In the genomic region with DNA sequence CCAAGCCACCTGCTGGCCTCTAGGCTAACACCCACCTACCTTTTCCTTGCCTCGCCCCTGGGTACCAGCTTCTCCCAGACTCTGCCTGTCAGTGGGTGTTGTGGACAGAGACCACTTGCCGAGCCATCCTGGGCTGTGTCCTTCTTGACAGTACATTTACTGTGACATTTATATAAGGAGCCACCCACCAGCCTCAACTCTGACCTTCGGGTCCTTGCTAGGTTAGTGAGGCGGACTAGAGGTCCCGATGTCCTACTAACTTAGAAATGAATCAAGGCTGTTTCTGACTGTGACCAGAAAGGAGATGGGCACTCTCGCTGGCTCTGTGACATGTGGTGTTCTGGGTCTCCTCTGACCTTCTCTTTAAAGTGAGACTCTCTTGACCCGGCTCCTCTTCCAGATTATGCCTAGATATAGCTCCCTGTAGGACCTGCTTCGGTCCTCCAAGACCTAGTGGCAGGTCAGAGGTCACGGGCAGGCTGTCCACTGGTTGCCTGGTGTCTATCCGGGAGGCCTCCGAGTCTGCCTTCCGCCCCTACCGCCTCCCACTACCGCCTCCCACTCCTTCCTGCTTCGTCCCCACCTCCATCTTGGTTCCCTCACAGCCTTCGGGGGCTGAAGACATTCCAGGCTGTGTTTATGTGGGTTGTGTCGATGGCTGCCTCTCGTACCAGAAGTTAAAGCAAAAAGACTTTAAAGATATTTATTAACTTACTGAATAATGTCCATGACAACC, we compare ENCODE assay signal across 18 mouse cellular contexts. TPM values are rescaled to one million over a fixed set of nuclear protein-coding genes. Genes with fewer than 3 reads are reported as not detected.
DNase-seq lines count a peak whose midpoint lies in the region; ATAC-seq and TF ChIP-seq lines count a peak whose summit lies in the region.
"Had no signal": no experiment of that assay in that cellular context is flagged by ENCODE, and none has a peak within 500 bp of the region (broad histone marks: within the 10 kb centered on the region; RNA-seq: fewer than 3 reads in every experiment).

No protein-coding gene starts in this region.

- H3K4me1 ChIP-seq in heart, embryonic 16.5 days (ENCODE audit: control insufficient read depth, insufficient read depth, low read length) = peaks cover 62% of the 10 kb centered on the region
- H3K4me1 ChIP-seq in brown adipose tissue, adult 24 weeks (ENCODE audit: control insufficient read depth, insufficient read depth, insufficient read length, low read length) = peaks cover 47% of the 10 kb centered on the region
- peaks cover 59% of the 10 kb centered on the region for H3K4me1 ChIP-seq in kidney, postnatal 0 days (replicated peaks; ENCODE audit: insufficient read depth, low read length)

- H3K27me3 ChIP-seq in heart, embryonic 16.5 days (ENCODE audit: control insufficient read depth, insufficient read depth, low read length) = no peaks in the 10 kb centered on the region
- H3K27me3 ChIP-seq in kidney, postnatal 0 days (ENCODE audit: insufficient read depth, low read length) = no peaks in the 10 kb centered on the region
- H3K27me3 ChIP-seq: forebrain, embryonic 15.5 days; neural tube, embryonic 12.5 days had no signal

- WGBS in heart, embryonic 16.5 days = 58% methylated on average over 18 of the region's 18 CpGs
- 24% methylated on average over 18 of the region's 18 CpGs for WGBS in kidney, postnatal 0 days

- TF ChIP-seq CTCF in kidney, postnatal 0 days (IDR thresholded peaks at IDR 0.05; ENCODE audit: low read depth) = no peak

- intact Hi-C loops in heart, postnatal 14 days (cut with DNase I) = loop anchor here (2.0 kb wide), 1 partner anchor 18 kb away; no protein-coding TSS in a partner anchor

- peak overlapping the region; percentile 52 for H3K27ac ChIP-seq in heart, embryonic 16.5 days (ENCODE audit: low read length)
- H3K27ac ChIP-seq in brown adipose tissue, adult 24 weeks (replicated peaks; ENCODE audit: low read depth, low read length) = peak overlapping the region; percentile 75
- peak overlapping the region; percentile 72; the same call in 1 of the 2 replicates for H3K27ac ChIP-seq in kidney, postnatal 0 days
- H3K27ac ChIP-seq: forebrain, embryonic 15.5 days; liver, embryonic 14.5 days; neural tube, embryonic 12.5 days had no signal

- no peaks in the 10 kb centered on the region for H3K36me3 ChIP-seq in heart, embryonic 16.5 days (ENCODE audit: control insufficient read depth, insufficient read depth)
- no peaks in the 10 kb centered on the region for H3K36me3 ChIP-seq in kidney, postnatal 0 days (ENCODE audit: insufficient read depth, low read length)
- H3K36me3 ChIP-seq: forebrain, embryonic 15.5 days; hindbrain, embryonic 10.5 days; neural tube, embryonic 12.5 days had no signal

- H3K4me2 ChIP-seq in heart, embryonic 16.5 days (ENCODE audit: low read depth, low read length) = no peak overlapping the region
- no peak overlapping the region for H3K4me2 ChIP-seq in kidney, postnatal 0 days (ENCODE audit: low read length)
- H3K4me2 ChIP-seq: forebrain, embryonic 15.5 days; neural tube, embryonic 12.5 days had no signal

- H3K9me3 ChIP-seq in heart, embryonic 16.5 days (replicated peaks; ENCODE audit: control insufficient read depth, low read length) = no peaks in the 10 kb centered on the region
- H3K9me3 ChIP-seq in kidney, postnatal 0 days (replicated peaks; ENCODE audit: low read length) = no peaks in the 10 kb centered on the region
- H3K9me3 ChIP-seq: forebrain, embryonic 15.5 days; hindbrain, embryonic 10.5 days; neural tube, embryonic 12.5 days had no signal

- no peak overlapping the region for H3K4me3 ChIP-seq in heart, embryonic 16.5 days (ENCODE audit: low read length)
- 0 out of 2 replicates have a peak overlapping the region, but pooled peaks have one; percentile 9 for H3K4me3 ChIP-seq in brown adipose tissue, adult 24 weeks (ENCODE audit: insufficient read depth, low read depth, low read length)
- no peak overlapping the region for H3K4me3 ChIP-seq in kidney, postnatal 0 days (replicated peaks; ENCODE audit: low read depth, low read length)
- H3K4me3 ChIP-seq: erythroblast, embryonic 14.5 days; forebrain, embryonic 15.5 days; hindbrain, embryonic 10.5 days; neural tube, embryonic 12.5 days had no signal

- 0 out of 2 replicates have a peak overlapping the region, but pooled peaks have one; percentile 14 for H3K9ac ChIP-seq in heart, embryonic 16.5 days (ENCODE audit: low read length)
- H3K9ac ChIP-seq in kidney, postnatal 0 days (ENCODE audit: low read depth, low read length) = no peak overlapping the region
- H3K9ac ChIP-seq: forebrain, embryonic 15.5 days; liver, embryonic 14.5 days; neural tube, embryonic 12.5 days had no signal

- DNase-seq in adrenal gland, postnatal 36 days = peak; percentile 38 to 53
- DNase-seq in adrenal gland, adult 8-10 months = no peak
- no peak for DNase-seq in heart, postnatal 14 days
- peak; percentile 70 for DNase-seq in kidney, postnatal 0 days (ENCODE audit: low spot score)
- DNase-seq in urinary bladder, postnatal 4 days (ENCODE audit: low spot score in 2 of 2) = no peak
- no peak for DNase-seq in layer of hippocampus, postnatal 36 days
- DNase-seq: cerebellum, adult 11 months; cerebellum, postnatal 25 days; layer of hippocampus, adult 9-11 months; right cerebral cortex, postnatal 14 days had no signal

- ATAC-seq in heart, embryonic 16.5 days (replicated peaks; ENCODE audit: extremely low read depth, insufficient read depth, low FRiP score) = no peak
- no peak for ATAC-seq in kidney, postnatal 0 days (replicated peaks; ENCODE audit: low FRiP score, low read depth)
- ATAC-seq: forebrain, embryonic 15.5 days had no signal

RNA-seq across cellular contexts. Expression of a gene that starts 21.2 kb away (rescaled TPM):
- total RNA-seq in adrenal gland, postnatal 36 days (2021) = 10 to 100 TPM; 13.9 to 18.7 TPM
- total RNA-seq in adrenal gland, adult 8-10 months (2022) = 10 to 100 TPM; 15.4 to 22.2 (median 17.5) TPM
- 18.7 and 22.2 TPM in 2 replicates for polyA plus RNA-seq in heart, embryonic 16.5 days (2015; fragmentation: Nextera tagmentation; extraction: Ambion mirVana)
- 10 to 100 TPM; 32.4 to 35.0 TPM for total RNA-seq in heart, postnatal 14 days (2021)
- polyA plus RNA-seq in brown adipose tissue, adult 24 weeks (2012; ENCODE audit: insufficient read depth, insufficient read length, missing spikeins) = 12.1 and 13.5 TPM in 2 replicates
- polyA plus RNA-seq in kidney, postnatal 0 days (2015; fragmentation: Nextera tagmentation; extraction: Ambion mirVana) = 13.3 and 13.5 TPM in 2 replicates
- 10 to 100 TPM; 25.4 to 30.9 TPM for total RNA-seq in layer of hippocampus, postnatal 36 days (2021)

RNA-seq across cellular contexts. Expression of a gene that starts 45.1 kb away (rescaled TPM):
- total RNA-seq in adrenal gland, postnatal 36 days (2021) = 1 to 10 TPM; 5.1 to 6.3 TPM
- total RNA-seq in adrenal gland, adult 8-10 months (2022) = 10 to 100 TPM in 2 of 4 experiments, 1 to 10 TPM in 2; 5.2 to 16.1 (median 8.7) TPM
- 1.7 TPM in 2 replicates for polyA plus RNA-seq in heart, embryonic 16.5 days (2015; fragmentation: Nextera tagmentation; extraction: Ambion mirVana)
- 10 to 100 TPM in 1 of 2 experiments, 1 to 10 TPM in 1; 10.0 to 11.5 TPM for total RNA-seq in heart, postnatal 14 days (2021)
- polyA plus RNA-seq in brown adipose tissue, adult 24 weeks (2012; ENCODE audit: insufficient read depth, insufficient read length, missing spikeins) = 0.20 TPM in 1 of 2 replicates, not detected in the other
- polyA plus RNA-seq in kidney, postnatal 0 days (2015; fragmentation: Nextera tagmentation; extraction: Ambion mirVana) = 2.9 TPM in 2 replicates
- 1 to 10 TPM; 4.1 to 4.7 TPM for total RNA-seq in layer of hippocampus, postnatal 36 days (2021)
- total RNA-seq: CH12.LX had no signal

Comparison
In these comparisons a context has a peak if more than half of its experiments do, and no peak if none do; other contexts are left out.
1. DNase-seq: peak in adrenal gland, postnatal 36 days (2 of 2) and kidney, postnatal 0 days (single experiment); none in adrenal gland, adult 8-10 months (single experiment), heart, postnatal 14 days (0 of 2), urinary bladder, postnatal 4 days (0 of 2) and layer of hippocampus, postnatal 36 days (0 of 2).
2. Peak in every context shown above with its lines, with median percentiles within 50 percentile points of each other: H3K27ac ChIP-seq.